Mouse (Mus musculus) small intestine, adult 2 months (tissue): ENCODE measurements at regions not wholly inside any gene's neighbourhood (a gene's known extent, or its start where the extent isn't known, plus 50 kb on each side); places are given as distances from the start of the nearest gene placed in this dataset.

Source experiments
- CTCF ChIP-seq: fragments of 200-500 bp; IDR thresholded peaks from 2 replicates; pipeline ENCODE4 v1.5.1; 2012; ENCODE audit warnings: low read depth, mild to moderate bottlenecking, control low read depth, inconsistent platforms, low read length, moderate library complexity, mixed read lengths; ENCODE audit not compliant: insufficient replicate concordance, insufficient read length; ENCODE audit errors: extremely low read depth
- POLR2A ChIP-seq: fragments of 200-500 bp; IDR thresholded peaks from 2 replicates; pipeline ENCODE4 v1.6.1; 2012; ENCODE audit warnings: low read depth, mild to moderate bottlenecking, control low read depth, inconsistent platforms, low read length, moderate library complexity

- TF ChIP-seq CTCF (no peak), POLR2A (no peak)
Measured at GRCm38 (mm10) chr8:44699384-44700105, 235.7 kb upstream of the Fat1 start.
